Mouse (Mus musculus) liver, postnatal 0 days (tissue): ENCODE data around the gene Herc1. TPM values are rescaled to one million over a fixed set of nuclear protein-coding genes. Genes with fewer than 3 reads are reported as not detected.

Source experiments
- ATAC-seq: fragments of 200-750 bp; cut with Nextera tagmentation; 2 replicates; pipeline ENCODE4 v1.8.0; 2017; ENCODE audit warnings: mild to moderate bottlenecking, moderate library complexity
- DNase-seq: peaks from one replicate; pipeline ENCODE4 v3.0.0-alpha.2; 2016
- H3K27ac ChIP-seq: fragments of 300-500 bp; sonication (generic); 2 replicates; pipeline ENCODE4 v1.5.1; 2014; ENCODE audit warnings: antibody characterized with exemption, moderate library complexity, mild to moderate bottlenecking, low read depth
- H3K27me3 ChIP-seq: fragments of 300-500 bp; sonication (generic); 2 replicates; pipeline ENCODE4 v1.6.1; 2014; ENCODE audit warnings: low read length, control low read depth, mixed read lengths; ENCODE audit not compliant: insufficient read depth
- H3K36me3 ChIP-seq: fragments of 300-500 bp; sonication (generic); replicated peaks from 2 replicates; pipeline ENCODE4 v1.6.1; 2014; ENCODE audit warnings: mild to moderate bottlenecking, control low read depth, low read length, moderate library complexity, mixed read lengths; ENCODE audit not compliant: insufficient read depth
- H3K4me1 ChIP-seq: fragments of 300-500 bp; sonication (generic); 2 replicates; pipeline ENCODE4 v1.6.1; 2014; ENCODE audit warnings: antibody characterized with exemption, mild to moderate bottlenecking, control low read depth; ENCODE audit not compliant: insufficient read depth
- H3K4me2 ChIP-seq: fragments of 300-500 bp; sonication (generic); 2 replicates; pipeline ENCODE4 v1.6.1; 2014; ENCODE audit warnings: low read depth, mild to moderate bottlenecking, low read length, moderate library complexity, mixed read lengths
- H3K4me3 ChIP-seq: fragments of 300-500 bp; sonication (generic); 2 replicates; pipeline ENCODE4 v1.5.1; 2014; ENCODE audit warnings: low read depth, low read length
- H3K9ac ChIP-seq: fragments of 300-500 bp; sonication (generic); replicated peaks from 2 replicates; pipeline ENCODE4 v1.6.1; 2014; ENCODE audit warnings: mild to moderate bottlenecking, moderate library complexity
- H3K9me3 ChIP-seq: fragments of 300-500 bp; sonication (generic); 2 replicates; pipeline ENCODE4 v1.6.1; 2016; ENCODE audit warnings: mild to moderate bottlenecking, control low read depth, low read length, mixed read lengths
- CTCF ChIP-seq: sonication (generic); IDR thresholded peaks from 2 replicates; pipeline ENCODE4 v1.5.1; 2016; ENCODE audit warnings: antibody characterized with exemption, low read depth
- EP300 ChIP-seq: IDR thresholded peaks from 2 replicates; pipeline ENCODE4 v1.6.1; 2016; ENCODE audit warnings: antibody characterized with exemption, low read depth, mild to moderate bottlenecking
- WGBS: fragments of 180-500 bp; shearing (Covaris S2); extraction: QIAGEN DNeasy Blood & Tissue Kit; methylation state at CpG from one replicate; pipeline ENCODE4 v1.1.7; 2014; ENCODE audit not compliant: insufficient replicate concordance; 5-methylcytosine and 5-hydroxymethylcytosine counted together
- polyA plus RNA-seq: library from polyadenylated mRNA; unstranded; fragments of >200 nt; fragmentation: Nextera tagmentation; extraction: Ambion mirVana; gene quantifications from 2 replicates; pipeline ENCODE4 v1.2.1, GENCODE M21; 2015

The Herc1 gene
- polyA plus RNA-seq, 1 experiment from 2014 or later = 13.9 TPM

DNA sequence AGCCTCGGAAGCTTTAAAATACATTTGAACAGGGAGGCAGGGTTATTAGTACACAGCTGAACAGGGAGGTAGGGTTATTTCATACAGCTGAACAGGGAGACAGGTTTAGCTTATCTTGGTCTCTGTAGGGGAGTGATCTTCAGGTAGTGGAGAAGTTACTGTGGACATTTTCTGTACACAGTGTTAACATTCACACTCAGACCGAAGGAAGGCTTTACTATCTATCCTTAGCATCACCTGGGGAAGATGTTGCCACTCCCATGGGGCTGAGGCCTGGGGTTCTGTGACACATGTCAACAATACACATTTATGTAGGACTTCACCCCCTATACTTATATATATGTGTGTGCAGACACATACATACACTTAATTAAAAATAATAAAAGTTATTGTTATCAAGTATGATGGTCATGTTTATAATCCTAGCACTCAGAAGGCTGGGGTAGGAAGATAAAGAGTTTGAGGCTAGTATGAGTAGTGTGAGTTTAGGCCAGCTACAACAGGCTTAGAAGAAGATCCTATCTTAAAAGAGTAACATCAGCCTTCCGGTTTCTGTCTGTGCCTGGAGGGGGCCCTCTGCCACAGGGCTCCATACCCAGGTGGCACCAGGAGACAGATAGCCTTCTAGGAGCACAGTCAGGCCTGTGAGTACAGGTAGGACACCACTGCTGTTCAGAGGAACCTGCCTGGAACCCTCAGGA lies 9.7 kb upstream of the Herc1 start:
- DNase-seq = no peak
- 58% methylated on average over 3 of the region's 3 CpGs for WGBS

DNA sequence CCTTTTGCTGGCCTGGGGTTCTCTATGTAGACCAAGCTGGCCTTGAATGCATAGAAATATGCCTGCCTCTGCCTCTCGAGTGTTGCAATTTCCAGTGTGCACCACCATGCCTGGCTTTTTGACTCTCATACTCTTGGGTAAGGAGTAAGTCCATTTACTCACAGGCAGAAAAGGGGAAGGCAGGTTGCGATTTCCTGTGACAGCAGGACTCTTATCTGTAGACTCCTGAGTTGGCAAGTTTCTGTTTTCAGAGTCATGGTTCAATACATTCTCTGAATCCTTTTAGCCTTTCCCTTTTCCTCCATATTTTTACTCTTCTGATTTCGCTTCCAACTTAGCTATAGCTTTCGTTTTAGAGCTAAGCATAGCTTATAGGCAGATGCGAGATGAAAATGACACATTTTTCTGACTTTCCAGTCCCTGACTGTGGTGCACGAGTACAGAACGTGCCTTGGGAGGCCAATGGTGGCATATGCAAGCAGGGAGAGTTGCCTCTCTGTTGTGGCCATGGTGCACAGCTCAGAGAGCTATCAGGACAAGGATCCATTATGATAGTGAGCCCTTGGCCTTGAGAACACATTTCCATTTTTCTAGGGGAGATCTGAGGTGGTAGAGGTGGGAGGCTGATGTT lies 2.7 kb upstream of the Herc1 start:
- Histone ChIP-seq H3K9ac (no peak overlapping the region), H3K27me3 (no peaks in the 10 kb centered on the region), H3K4me1 (peaks cover 32% of the 10 kb centered on the region), H3K27ac (peak overlapping the region; percentile 89), H3K4me2 (peak overlapping the region; percentile 54), H3K9me3 (no peaks in the 10 kb centered on the region), H3K4me3 (no peak overlapping the region), H3K36me3 (no peaks in the 10 kb centered on the region)
- ATAC-seq (no peak), DNase-seq (peak; percentile 47)
- WGBS = 50% methylated on average over 7 of the region's 7 CpGs
- TF ChIP-seq EP300 (peak; percentile 53; the same call in 1 of the 2 replicates), CTCF (no peak)

More for the DNA sequence above, 9.7 kb upstream of the Herc1 start:
- no peaks in the 10 kb centered on the region for H3K36me3 ChIP-seq
- no peaks in the 10 kb centered on the region for H3K9me3 ChIP-seq
- H3K4me1 ChIP-seq = no peaks in the 10 kb centered on the region
- ATAC-seq = peak; percentile 63
- H3K4me2 ChIP-seq = no peak overlapping the region
- no peak overlapping the region for H3K27ac ChIP-seq
- no peaks in the 10 kb centered on the region for H3K27me3 ChIP-seq
- TF ChIP-seq CTCF (no peak), EP300 (peak; percentile 35; the same call in 1 of the 2 replicates)
- no peak overlapping the region for H3K4me3 ChIP-seq
- no peak overlapping the region for H3K9ac ChIP-seq

DNA sequence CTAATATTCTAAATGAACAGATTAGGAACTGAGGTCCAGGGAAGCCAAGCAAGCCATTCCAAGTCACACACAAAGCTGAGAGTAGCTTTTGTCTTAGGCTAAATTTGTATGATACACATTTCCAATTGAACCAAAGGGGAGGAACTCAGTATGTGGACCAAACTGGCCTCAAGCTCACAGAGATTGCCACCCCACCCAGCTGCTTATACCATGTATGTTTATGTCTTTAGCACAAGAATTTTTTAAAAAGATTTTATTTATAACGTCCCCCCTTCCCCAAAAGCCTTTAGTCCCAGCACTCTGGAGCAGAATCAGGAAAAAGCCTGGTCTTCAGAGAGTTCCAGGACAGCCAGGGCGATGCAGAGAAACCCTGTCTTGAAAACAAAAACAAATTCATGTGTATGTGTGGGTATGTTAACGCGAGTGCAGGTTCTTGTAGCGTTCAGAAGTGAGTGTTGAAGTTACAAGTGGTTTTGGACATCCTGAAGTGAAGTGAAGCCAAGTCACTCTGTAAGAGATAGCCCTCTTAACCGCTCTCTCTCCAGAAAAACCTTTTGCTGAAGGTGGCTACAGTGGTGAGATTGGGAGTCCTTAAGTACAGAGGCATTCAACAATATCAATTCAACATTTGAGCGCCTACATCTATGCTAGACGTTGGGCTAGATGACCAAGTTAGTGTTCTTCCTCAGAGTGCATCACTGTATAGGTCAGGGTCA lies 948 bp upstream of the Herc1 start:
- 32% methylated on average over 8 of the region's 8 CpGs for WGBS
- no peak for TF ChIP-seq EP300
- TF ChIP-seq CTCF = no peak
- DNase-seq (no peak), ATAC-seq (peak; percentile 29)
- Histone ChIP-seq H3K4me2 (peak overlapping the region; percentile 97), H3K4me1 (peaks cover 32% of the 10 kb centered on the region), H3K36me3 (no peaks in the 10 kb centered on the region), H3K27me3 (no peaks in the 10 kb centered on the region), H3K9me3 (no peaks in the 10 kb centered on the region), H3K9ac (peak overlapping the region; percentile 98), H3K4me3 (peak overlapping the region; percentile 98), H3K27ac (peak overlapping the region; percentile 99)

DNA sequence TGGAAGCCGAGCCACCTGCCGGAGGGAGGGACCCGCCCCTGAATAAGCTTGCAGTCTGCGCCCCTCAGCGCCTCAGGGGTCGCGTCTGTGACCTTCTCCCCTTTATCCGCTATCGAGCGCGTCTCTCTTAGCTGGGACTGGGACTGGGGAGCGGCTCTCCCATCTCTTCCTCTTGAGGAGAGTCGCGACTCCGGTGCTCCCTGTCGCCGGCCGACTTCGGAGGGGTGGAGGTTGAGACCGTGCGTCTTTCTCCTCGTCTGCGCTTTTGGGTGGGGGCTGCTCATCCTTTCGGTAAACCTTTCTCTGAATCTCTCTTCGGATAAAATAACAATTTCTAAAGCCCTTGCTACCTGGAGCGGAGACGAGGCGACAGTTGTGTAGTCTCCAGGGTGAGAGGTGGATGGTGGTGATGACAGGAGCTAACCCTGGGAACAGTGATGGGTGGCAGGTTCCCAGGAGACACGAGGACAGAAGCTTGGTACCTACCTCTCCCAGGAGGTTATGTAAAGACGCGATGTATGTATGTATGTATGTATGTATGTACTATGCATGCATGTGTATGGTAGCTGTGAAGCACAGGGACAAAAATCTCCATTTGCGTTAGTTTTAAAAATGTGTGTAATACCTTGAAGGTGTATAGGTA lies 659 bp downstream of the Herc1 start:
- H3K4me2 ChIP-seq = peak overlapping the region; percentile 97
- under 1% methylated on average over 31 of the region's 32 CpGs for WGBS
- H3K9ac ChIP-seq = peak overlapping the region; percentile 98
- no peaks in the 10 kb centered on the region for H3K9me3 ChIP-seq
- DNase-seq (no peak), ATAC-seq (peak; percentile 33)
- peaks cover 35% of the 10 kb centered on the region for H3K4me1 ChIP-seq
- no peaks in the 10 kb centered on the region for H3K36me3 ChIP-seq
- peak overlapping the region; percentile 99 for H3K27ac ChIP-seq
- TF ChIP-seq CTCF = no peak
- no peak for TF ChIP-seq EP300
- H3K27me3 ChIP-seq = no peaks in the 10 kb centered on the region
- peak overlapping the region; percentile 98 for H3K4me3 ChIP-seq

DNA sequence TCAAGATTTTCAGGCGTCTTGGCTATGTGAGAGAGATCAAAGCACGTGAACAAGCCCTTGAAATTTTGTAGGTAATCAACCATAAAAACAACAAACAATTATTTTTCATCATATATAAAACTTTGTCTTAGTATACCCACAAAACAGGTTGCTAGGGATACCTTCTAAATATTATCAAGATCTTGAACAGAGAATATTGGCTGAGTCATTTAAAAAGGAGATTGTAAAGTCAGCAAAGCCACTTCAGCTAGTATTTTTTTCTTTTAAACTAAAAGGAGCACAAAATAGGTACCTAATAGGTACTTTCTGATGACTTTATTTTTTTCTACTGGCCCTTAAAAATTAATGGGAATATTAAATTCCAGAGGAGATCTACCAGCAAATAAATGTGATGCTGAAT lies 2.5 kb downstream of the Herc1 start:
- no peaks in the 10 kb centered on the region for H3K36me3 ChIP-seq
- H3K27me3 ChIP-seq = no peaks in the 10 kb centered on the region
- WGBS = 76% methylated on average over 2 of the region's 2 CpGs
- peak overlapping the region; percentile 97 for H3K4me2 ChIP-seq
- no peak for DNase-seq
- TF ChIP-seq EP300 (no peak), CTCF (no peak)
- no peak for ATAC-seq
- peaks cover 29% of the 10 kb centered on the region for H3K4me1 ChIP-seq
- H3K27ac ChIP-seq = no peak overlapping the region
- H3K9ac ChIP-seq = peak overlapping the region; percentile 39; the same call in 1 of the 2 replicates
- H3K4me3 ChIP-seq = peak overlapping the region; percentile 98
- H3K9me3 ChIP-seq = no peaks in the 10 kb centered on the region
